Mouse (Mus musculus) heart, embryonic 13.5 days (tissue): Measurements from ENCODE around the gene Trip10. TPM values are rescaled to one million over a fixed set of nuclear protein-coding genes. Genes with fewer than 3 reads are reported as not detected.

Source experiments
- ATAC-seq: fragments of 200-750 bp; cut with Nextera tagmentation; 2 replicates; pipeline ENCODE4 v1.8.0; 2017; ENCODE audit warnings: moderate TSS enrichment; ENCODE audit not compliant: insufficient number of reproducible peaks, low FRiP score, low TSS enrichment; ENCODE audit errors: extremely low read depth
- H3K27ac ChIP-seq: fragments of 300-500 bp; sonication (generic); replicated peaks from 2 replicates; pipeline ENCODE4 v1.5.1; 2015; ENCODE audit warnings: moderate library complexity, mild to moderate bottlenecking, inconsistent platforms
- H3K27me3 ChIP-seq: fragments of 300-500 bp; sonication (generic); replicated peaks from 2 replicates; pipeline ENCODE4 v1.6.1; 2015; ENCODE audit warnings: mild to moderate bottlenecking, inconsistent platforms
- H3K36me3 ChIP-seq: fragments of 300-500 bp; sonication (generic); 2 replicates; pipeline ENCODE4 v1.6.1; 2015; ENCODE audit warnings: mild to moderate bottlenecking, inconsistent platforms
- H3K4me1 ChIP-seq: fragments of 300-500 bp; sonication (generic); 2 replicates; pipeline ENCODE4 v1.6.1; 2015; ENCODE audit warnings: inconsistent platforms
- H3K4me2 ChIP-seq: fragments of 300-500 bp; sonication (generic); 2 replicates; pipeline ENCODE4 v1.6.1; 2015; ENCODE audit warnings: inconsistent platforms, mild to moderate bottlenecking, moderate library complexity
- H3K4me3 ChIP-seq: fragments of 300-500 bp; sonication (generic); 2 replicates; pipeline ENCODE4 v1.5.1; 2015; ENCODE audit warnings: moderate library complexity, mild to moderate bottlenecking, inconsistent platforms
- H3K9ac ChIP-seq: fragments of 300-500 bp; sonication (generic); 2 replicates; pipeline ENCODE4 v1.6.1; 2015; ENCODE audit warnings: inconsistent platforms, mild to moderate bottlenecking, moderate library complexity
- H3K9me3 ChIP-seq: fragments of 300-500 bp; sonication (generic); 2 replicates; pipeline ENCODE4 v1.6.1; 2016; ENCODE audit warnings: inconsistent platforms
- WGBS: fragments of 180-500 bp; shearing (Covaris S2); methylation state at CpG from one replicate; pipeline ENCODE4 v1.1.7; 2015; ENCODE audit warnings: mixed read lengths; 5-methylcytosine and 5-hydroxymethylcytosine counted together
- polyA plus RNA-seq: library from polyadenylated mRNA; unstranded; fragments of >200 nt; fragmentation: Nextera tagmentation; extraction: Ambion mirVana; gene quantifications from 2 replicates; pipeline ENCODE4 v1.2.1, GENCODE M21; 2015

The Trip10 gene
- polyA plus RNA-seq, 1 experiment from 2014 or later = 35.2 TPM

GRCm38 (mm10) chr17:57237181-57237580 is 12.1 kb upstream of the Trip10 start:
- 87% methylated on average over 9 of the region's 9 CpGs for WGBS
- Histone ChIP-seq H3K4me1 (no peaks in the 10 kb centered on the region), H3K27me3 (no peaks in the 10 kb centered on the region), H3K27ac (no peak overlapping the region), H3K9me3 (no peaks in the 10 kb centered on the region), H3K36me3 (peaks cover 53% of the 10 kb centered on the region), H3K9ac (no peak overlapping the region), H3K4me2 (no peak overlapping the region), H3K4me3 (no peak overlapping the region)
- ATAC-seq = no peak

DNA sequence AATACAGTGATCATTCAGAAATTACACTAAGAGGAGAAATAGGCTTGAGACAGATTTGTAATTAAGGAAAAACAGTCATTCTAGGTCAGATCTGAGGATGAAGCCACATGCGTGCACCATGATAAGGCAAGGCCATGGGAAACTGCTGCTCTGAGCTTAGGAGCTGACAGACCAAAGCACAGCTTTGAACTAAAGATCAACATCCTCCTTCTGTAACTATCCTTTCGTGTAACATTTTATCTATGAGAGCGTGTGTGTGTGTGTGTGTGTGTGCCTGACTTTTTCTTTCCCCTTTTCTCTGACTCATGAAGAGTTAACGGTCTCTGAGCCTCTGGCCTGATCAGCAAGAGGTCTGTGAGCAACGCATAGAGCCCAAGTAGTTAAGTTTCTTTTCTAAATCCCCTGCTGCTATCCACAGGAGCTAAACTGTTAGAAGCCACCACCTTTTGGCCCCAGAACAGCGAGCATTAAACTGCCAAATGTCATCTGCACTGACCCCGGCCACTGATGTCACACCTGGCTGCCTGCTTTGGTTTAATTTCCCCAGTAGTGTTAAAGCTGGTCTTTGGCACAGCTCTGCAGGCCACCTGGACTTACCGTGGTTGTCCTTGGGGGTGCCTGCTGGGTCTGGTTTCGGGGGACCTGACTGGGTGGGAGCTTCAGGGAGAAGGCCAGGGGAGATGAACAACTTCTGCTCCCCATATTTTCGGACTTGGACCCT is 5.4 kb upstream of the Trip10 start:
- Histone ChIP-seq H3K9me3 (no peaks in the 10 kb centered on the region), H3K4me3 (no peak overlapping the region), H3K27me3 (no peaks in the 10 kb centered on the region), H3K27ac (no peak overlapping the region), H3K4me2 (no peak overlapping the region), H3K4me1 (peaks cover 15% of the 10 kb centered on the region), H3K36me3 (peaks cover 39% of the 10 kb centered on the region), H3K9ac (no peak overlapping the region)
- ATAC-seq = no peak
- WGBS = 59% methylated on average over 10 of the region's 10 CpGs

DNA sequence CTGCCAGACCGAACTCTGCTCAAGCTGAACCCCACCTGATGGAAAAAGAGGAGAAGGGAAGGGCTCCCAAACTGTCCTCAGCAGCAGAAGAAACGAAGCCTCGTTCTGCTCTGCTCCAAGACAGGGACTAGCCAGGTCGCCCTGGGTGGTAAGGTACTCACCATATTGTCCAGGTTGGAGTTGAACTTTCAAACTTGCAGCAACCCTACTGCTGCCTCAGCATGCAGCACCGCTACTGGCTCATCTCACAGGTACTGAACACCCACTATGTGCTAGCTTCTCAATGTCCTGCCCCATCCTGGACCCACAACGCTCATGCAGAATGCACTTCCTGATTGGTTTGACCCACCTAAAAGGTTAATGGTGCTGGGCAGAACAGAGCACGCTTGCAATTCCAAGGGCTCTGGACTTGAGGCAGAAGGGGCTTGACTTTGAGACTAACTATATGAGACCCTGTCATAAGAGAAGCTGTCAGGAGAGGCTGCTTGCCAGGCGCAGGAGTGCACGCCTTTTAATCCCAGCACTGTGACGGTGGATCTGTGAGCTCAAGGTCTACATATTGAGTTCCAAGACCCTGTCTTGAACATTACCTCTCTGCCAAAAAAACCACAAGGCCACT is 3.8 kb upstream of the Trip10 start:
- H3K36me3 ChIP-seq = peaks cover 39% of the 10 kb centered on the region
- H3K4me2 ChIP-seq = 0 out of 2 replicates have a peak overlapping the region, but pooled peaks have one; percentile 94
- no peak for ATAC-seq
- peaks cover 21% of the 10 kb centered on the region for H3K4me1 ChIP-seq
- no peak overlapping the region for H3K9ac ChIP-seq
- WGBS = 84% methylated on average over 10 of the region's 10 CpGs
- H3K4me3 ChIP-seq = no peak overlapping the region
- H3K27me3 ChIP-seq = no peaks in the 10 kb centered on the region
- H3K9me3 ChIP-seq = no peaks in the 10 kb centered on the region
- no peak overlapping the region for H3K27ac ChIP-seq

DNA sequence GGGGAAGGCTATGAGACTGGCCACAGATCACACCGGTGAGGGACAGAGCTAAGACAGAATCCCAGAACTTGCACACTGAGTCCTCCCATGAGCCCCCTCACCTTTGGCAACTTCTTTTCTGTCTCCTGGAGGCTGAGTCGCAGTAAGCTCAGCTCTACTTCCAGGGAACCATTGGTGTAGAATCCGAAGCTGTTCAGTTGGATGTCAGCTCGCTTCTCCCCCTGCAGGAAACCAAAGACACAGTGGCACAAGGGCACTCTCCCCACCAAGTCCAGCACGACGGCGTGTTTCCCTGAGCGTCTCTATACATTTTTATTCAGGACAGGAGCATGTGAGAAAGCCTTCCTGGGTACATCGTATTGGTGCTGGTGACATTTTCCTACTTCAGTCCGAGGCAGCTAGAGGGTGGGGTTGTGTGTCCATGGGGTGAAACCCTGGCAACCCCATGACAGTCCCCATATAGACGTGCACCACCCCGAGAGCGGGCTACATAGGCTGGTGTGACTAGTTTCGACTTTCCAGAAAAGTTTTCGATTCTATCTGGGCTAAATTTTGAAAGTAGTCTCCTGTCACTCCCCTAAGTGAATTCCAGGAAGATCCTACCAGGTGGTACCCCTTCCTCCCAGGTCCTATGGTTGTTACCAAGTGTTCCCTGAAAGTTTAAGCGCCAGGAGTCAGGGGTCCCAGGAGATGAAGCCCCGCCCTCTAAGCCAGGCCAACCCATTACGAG is 2.4 kb upstream of the Trip10 start:
- Histone ChIP-seq H3K9me3 (no peaks in the 10 kb centered on the region), H3K27ac (peak overlapping the region; percentile 92), H3K4me1 (peaks cover 32% of the 10 kb centered on the region), H3K4me2 (peak overlapping the region; percentile 94), H3K36me3 (peaks cover 31% of the 10 kb centered on the region), H3K27me3 (no peaks in the 10 kb centered on the region), H3K4me3 (peak overlapping the region; percentile 69), H3K9ac (peak overlapping the region; percentile 90)
- ATAC-seq = no peak
- WGBS = 5% methylated on average over 18 of the region's 18 CpGs

- peaks cover 32% of the 10 kb centered on the region for H3K4me1 ChIP-seq
- H3K36me3 ChIP-seq = peaks cover 26% of the 10 kb centered on the region
- H3K4me3 ChIP-seq = peak overlapping the region; percentile 69
- under 1% methylated on average over 46 of the region's 46 CpGs for WGBS
- peak overlapping the region; percentile 99 for H3K4me2 ChIP-seq
- peak; percentile 84 for ATAC-seq
- H3K9ac ChIP-seq = peak overlapping the region; percentile 90
- peak overlapping the region; percentile 95 for H3K27ac ChIP-seq
- no peaks in the 10 kb centered on the region for H3K9me3 ChIP-seq
- H3K27me3 ChIP-seq = no peaks in the 10 kb centered on the region
These were observed 1.7 kb upstream of the Trip10 start for GRCm38 (mm10) chr17:57247393-57248200.

GRCm38 (mm10) chr17:57248201-57248699 is 1.0 kb upstream of the Trip10 start, which contains the start of gene Gpr108:
Gene Gpr108, minus strand, starts transcription at chr17:57248446.
- peak within 1 kb of the TSS; percentile 95 for H3K27ac ChIP-seq
- peak within 1 kb of the TSS; percentile 90 for H3K9ac ChIP-seq
- peak within 1 kb of the TSS; percentile 99 for H3K4me2 ChIP-seq
- no peaks in the 10 kb centered on the region for H3K9me3 ChIP-seq
- peak within 1 kb of the TSS; percentile 69 for H3K4me3 ChIP-seq
- H3K36me3 ChIP-seq = peaks cover 22% of the 10 kb centered on the region
- peak; percentile 35; the same call in 1 of the 2 replicates for ATAC-seq
- under 1% methylated on average over 12 of the region's 12 CpGs for WGBS
- no peaks in the 10 kb centered on the region for H3K27me3 ChIP-seq
- H3K4me1 ChIP-seq = peaks cover 32% of the 10 kb centered on the region

DNA sequence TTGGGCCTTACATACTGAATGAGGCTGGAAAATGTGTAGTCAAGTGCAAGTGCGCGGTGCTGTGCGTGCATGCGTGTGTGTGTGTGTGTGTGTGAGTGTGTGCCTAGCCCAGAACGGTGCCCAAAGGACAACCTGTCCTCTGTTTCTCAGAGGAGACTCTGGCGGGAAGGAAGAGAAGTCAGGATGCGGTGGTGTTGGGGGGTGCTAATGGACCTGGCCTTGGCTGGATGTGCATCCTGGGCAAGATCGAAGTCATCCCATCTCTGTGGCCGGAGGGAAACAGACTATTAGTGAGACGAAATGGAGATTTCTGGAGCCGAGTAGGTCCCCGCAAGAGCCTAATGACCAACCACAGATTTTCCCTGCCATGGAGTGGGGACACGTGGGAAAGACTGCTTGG is 484 bp upstream of the Trip10 start:
- no peaks in the 10 kb centered on the region for H3K9me3 ChIP-seq
- H3K4me1 ChIP-seq = peaks cover 32% of the 10 kb centered on the region
- H3K27me3 ChIP-seq = no peaks in the 10 kb centered on the region
- peak overlapping the region; percentile 95 for H3K27ac ChIP-seq
- H3K4me2 ChIP-seq = peak overlapping the region; percentile 99
- peak overlapping the region; percentile 79 for H3K9ac ChIP-seq
- no peak for ATAC-seq
- peak overlapping the region; percentile 69 for H3K4me3 ChIP-seq
- 6% methylated on average over 13 of the region's 13 CpGs for WGBS
- H3K36me3 ChIP-seq = peaks cover 25% of the 10 kb centered on the region

GRCm38 (mm10) chr17:57250461-57251160 is 1.4 kb downstream of the Trip10 start:
- H3K36me3 ChIP-seq = peaks cover 29% of the 10 kb centered on the region
- H3K4me2 ChIP-seq = peak overlapping the region; percentile 99
- H3K27me3 ChIP-seq = no peaks in the 10 kb centered on the region
- ATAC-seq = no peak
- H3K9me3 ChIP-seq = no peaks in the 10 kb centered on the region
- WGBS = 3% methylated on average over 33 of the region's 33 CpGs
- H3K9ac ChIP-seq = peak overlapping the region; percentile 84
- peak overlapping the region; percentile 79 for H3K27ac ChIP-seq
- peak overlapping the region; percentile 69 for H3K4me3 ChIP-seq
- H3K4me1 ChIP-seq = peaks cover 32% of the 10 kb centered on the region

DNA sequence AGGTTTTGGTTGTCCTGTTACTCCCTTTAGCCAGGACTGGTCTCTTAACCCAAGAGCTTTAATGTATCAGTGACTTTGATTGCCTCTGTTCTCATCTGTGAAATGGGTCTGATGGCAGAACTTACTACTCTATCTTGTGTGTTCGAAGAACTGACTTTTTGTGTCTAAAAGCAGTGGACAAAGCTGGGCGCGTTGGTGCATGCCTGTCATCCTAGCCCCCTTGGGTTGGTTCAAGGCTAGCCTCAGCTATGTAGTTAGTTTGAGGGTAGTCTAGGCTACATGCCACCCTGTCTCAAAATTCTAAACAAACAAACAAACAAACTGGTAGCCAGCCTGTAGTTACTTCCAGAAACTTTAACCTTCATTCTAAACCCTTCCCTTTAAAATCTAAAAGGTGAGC is 2.2 kb downstream of the Trip10 start:
- Histone ChIP-seq H3K27me3 (no peaks in the 10 kb centered on the region), H3K4me3 (no peak overlapping the region; the same call in 1 of the 2 replicates)

GRCm38 (mm10) chr17:57253306-57253705 is 4.1 kb downstream of the Trip10 start:
- no peaks in the 10 kb centered on the region for H3K27me3 ChIP-seq
- no peak overlapping the region for H3K9ac ChIP-seq
- H3K4me2 ChIP-seq = no peak overlapping the region
- H3K4me1 ChIP-seq = peaks cover 21% of the 10 kb centered on the region
- 67% methylated on average over 6 of the region's 6 CpGs for WGBS
- no peak overlapping the region for H3K27ac ChIP-seq
- no peaks in the 10 kb centered on the region for H3K9me3 ChIP-seq
- no peak overlapping the region for H3K4me3 ChIP-seq
- peaks cover 54% of the 10 kb centered on the region for H3K36me3 ChIP-seq
- ATAC-seq = no peak

More for the DNA sequence above, 2.2 kb downstream of the Trip10 start:
- peak overlapping the region; percentile 99 for H3K4me2 ChIP-seq
- peaks cover 36% of the 10 kb centered on the region for H3K36me3 ChIP-seq
- H3K9me3 ChIP-seq = no peaks in the 10 kb centered on the region
- no peak overlapping the region for H3K27ac ChIP-seq
- no peak for ATAC-seq
- 89% methylated on average over 3 of the region's 3 CpGs for WGBS
- no peak overlapping the region for H3K9ac ChIP-seq
- peaks cover 26% of the 10 kb centered on the region for H3K4me1 ChIP-seq
